Mouse (Mus musculus) Muller cell, postnatal 12 days (primary cell): ENCODE results near the gene Ssh2.
"Not testable (repeated sequence)": the region's sequence is repeated elsewhere in the genome, so short reads cannot be mapped to it uniquely, and the experiment has no call there.

Experiments
- DNase-seq: peaks from one replicate; pipeline ENCODE4 v3.0.0-alpha.2; 2015; ENCODE audit errors: inconsistent ontology term

Ssh2 gene

GRCm38 (mm10) chr11:77230765-77231164, 14.7 kb downstream of the Ssh2 start:
- no peak for DNase-seq

- DNase-seq = no peak
Measured at GRCm38 (mm10) chr11:77231514-77231913, 15.4 kb downstream of the Ssh2 start.

- no peak for DNase-seq
Measured at GRCm38 (mm10) chr11:77235267-77235666, 19.2 kb downstream of the Ssh2 start.

- no peak for DNase-seq
Measured at GRCm38 (mm10) chr11:77239658-77240345, 23.7 kb downstream of the Ssh2 start.

GRCm38 (mm10) chr11:77240466-77241246, 24.6 kb downstream of the Ssh2 start:
- no peak for DNase-seq

GRCm38 (mm10) chr11:77242912-77243311, 26.8 kb downstream of the Ssh2 start:
- no peak for DNase-seq

- no peak for DNase-seq
Measured at GRCm38 (mm10) chr11:77252826-77253225, 36.7 kb downstream of the Ssh2 start.

GRCm38 (mm10) chr11:77259441-77259840, 43.4 kb downstream of the Ssh2 start:
- DNase-seq = peak; percentile 62

- no peak for DNase-seq
Measured at GRCm38 (mm10) chr11:77267401-77267800, 51.3 kb downstream of the Ssh2 start.

- DNase-seq = no peak
Measured at GRCm38 (mm10) chr11:77276000-77276399, 59.9 kb downstream of the Ssh2 start.

- DNase-seq = not testable (repeated sequence)
Measured at GRCm38 (mm10) chr11:77278538-77278937, 62.5 kb downstream of the Ssh2 start.

GRCm38 (mm10) chr11:77280219-77280618, 64.1 kb downstream of the Ssh2 start:
- no peak for DNase-seq

- DNase-seq = no peak
Measured at GRCm38 (mm10) chr11:77291447-77291846, 75.4 kb downstream of the Ssh2 start.

- DNase-seq = not testable (repeated sequence)
Measured at GRCm38 (mm10) chr11:77293673-77294072, 77.6 kb downstream of the Ssh2 start.

GRCm38 (mm10) chr11:77297246-77297645, 81.2 kb downstream of the Ssh2 start:
- no peak for DNase-seq

GRCm38 (mm10) chr11:77307205-77307604, 91.1 kb downstream of the Ssh2 start:
- DNase-seq = no peak

GRCm38 (mm10) chr11:77308533-77308932, 92.4 kb downstream of the Ssh2 start:
- peak; percentile 12 for DNase-seq

- peak; percentile 47 for DNase-seq
Measured at GRCm38 (mm10) chr11:77317721-77318477, 101.8 kb downstream of the Ssh2 start.

GRCm38 (mm10) chr11:77318478-77319118, 102.5 kb downstream of the Ssh2 start:
- no peak for DNase-seq

GRCm38 (mm10) chr11:77321214-77321613, 105.1 kb downstream of the Ssh2 start:
- no peak for DNase-seq

GRCm38 (mm10) chr11:77330529-77330928, 114.4 kb downstream of the Ssh2 start:
- no peak for DNase-seq

- no peak for DNase-seq
Measured at GRCm38 (mm10) chr11:77347273-77347672, 131.2 kb downstream of the Ssh2 start.
